Mouse (Mus musculus): ENCODE results near the gene Alox5ap.

Gene Alox5ap

GRCm38 (mm10) chr5:149264405-149264804 is at the start of gene Alox5ap:
TSS of gene Alox5ap (plus strand) at chr5:149264767.
- no peak for DNase-seq

- no peak for DNase-seq
These were observed 49.0 kb upstream of the Alox5ap start for GRCm38 (mm10) chr5:149215540-149215939.

DNA sequence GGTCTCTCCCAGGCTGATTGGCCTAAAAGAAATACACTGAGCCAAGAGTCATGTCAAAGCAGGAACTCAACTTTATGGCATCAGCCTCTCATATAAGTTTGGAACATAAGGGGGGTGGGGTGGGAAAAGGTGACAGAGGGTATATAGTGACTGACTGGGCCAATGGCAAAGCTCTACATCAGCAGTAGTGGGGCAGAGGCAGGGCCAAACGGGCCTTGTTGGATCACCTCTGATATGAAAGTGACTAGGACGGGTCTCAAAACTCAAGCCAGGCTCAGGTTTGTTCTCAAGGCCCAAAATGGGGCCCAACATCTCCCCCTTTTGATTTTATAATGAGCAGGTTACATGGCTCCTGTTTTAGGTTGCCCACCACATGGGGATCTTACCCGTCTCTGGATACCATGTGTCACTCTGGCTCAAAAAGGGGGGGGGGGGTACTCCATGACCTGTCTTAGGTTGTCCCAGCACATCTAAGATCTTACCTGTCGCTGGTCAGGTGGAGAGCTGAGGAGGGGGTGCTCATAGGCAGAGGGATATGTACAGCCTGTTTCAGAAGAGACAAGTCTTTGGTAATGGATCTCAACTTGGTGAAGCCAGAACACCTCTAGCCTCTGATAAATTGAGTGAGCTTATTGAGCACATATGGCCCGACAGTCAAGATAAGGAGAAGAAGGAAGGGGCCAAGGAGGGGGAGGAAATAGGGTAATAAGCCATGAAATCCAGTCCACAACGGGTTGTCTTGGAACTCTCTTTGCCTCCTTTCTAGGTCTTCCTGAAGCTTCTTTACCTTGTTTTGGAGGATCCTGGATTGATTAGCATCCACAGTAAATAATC is 46.8 kb upstream of the Alox5ap start:
- DNase-seq: no peak

DNA sequence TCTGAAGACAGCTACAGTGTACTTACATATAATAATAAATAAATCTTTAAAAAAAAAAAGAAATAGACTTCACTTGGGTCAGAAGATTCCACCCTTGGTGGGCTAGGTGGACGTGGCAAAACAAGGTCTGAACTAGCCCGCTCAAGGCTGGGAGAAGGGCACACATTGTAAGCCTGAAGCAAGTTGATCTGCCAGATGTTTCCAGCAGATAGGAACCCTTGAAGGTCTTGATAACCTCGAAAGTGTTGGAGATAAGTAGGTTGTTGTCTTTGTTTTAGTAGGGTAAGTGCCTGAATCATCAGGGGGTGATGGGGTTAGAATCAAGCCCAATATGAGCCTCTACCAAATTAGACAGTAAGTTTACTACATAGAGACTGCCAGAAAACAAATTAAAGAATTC is 45.1 kb upstream of the Alox5ap start:
- no peak for DNase-seq

DNA sequence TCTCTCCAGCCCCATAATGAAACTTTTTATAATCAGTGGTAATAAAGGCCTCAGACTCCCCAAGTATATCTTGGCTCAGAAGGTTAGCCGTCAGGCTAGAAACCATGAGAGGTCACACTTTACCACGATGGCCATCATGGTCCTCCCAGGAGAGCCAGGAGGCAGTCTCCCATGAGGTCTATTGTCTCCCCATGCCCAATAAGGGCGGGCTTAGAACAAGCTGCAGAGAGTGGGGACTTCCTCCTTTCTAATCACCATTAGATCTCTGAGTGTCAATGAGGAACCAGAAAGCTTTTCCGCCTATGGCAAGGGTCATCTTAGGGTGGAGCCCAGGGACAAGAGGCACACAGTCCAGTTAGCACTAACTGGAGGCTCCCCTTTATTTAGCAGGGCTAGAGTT is 43.2 kb upstream of the Alox5ap start:
- DNase-seq: no peak

DNA sequence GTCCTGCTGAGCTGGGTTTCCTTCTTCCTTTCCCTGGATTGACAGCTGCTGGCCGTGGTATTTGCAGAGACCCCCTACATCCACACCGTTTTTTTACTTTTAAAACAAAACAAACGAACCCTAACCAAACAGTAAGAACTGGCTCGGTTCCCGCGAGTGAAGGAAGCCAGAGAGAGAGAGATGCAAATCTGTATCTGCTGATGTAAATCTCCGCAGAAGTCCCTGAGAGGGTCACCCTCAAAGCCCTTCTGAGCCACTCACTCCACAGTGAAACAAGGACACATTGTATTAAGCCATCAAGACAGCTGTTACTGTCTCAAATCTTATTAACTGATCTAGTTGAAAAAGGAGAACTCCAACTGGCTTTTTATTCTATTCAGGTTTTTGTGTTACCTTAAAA is 39.9 kb upstream of the Alox5ap start:
- DNase-seq: no peak

- DNase-seq: peak; percentile 96 to 98
These were observed 35.6 kb upstream of the Alox5ap start for GRCm38 (mm10) chr5:149228700-149229618.

- DNase-seq: no peak
These were observed 34.8 kb upstream of the Alox5ap start for GRCm38 (mm10) chr5:149229619-149230339.

DNA sequence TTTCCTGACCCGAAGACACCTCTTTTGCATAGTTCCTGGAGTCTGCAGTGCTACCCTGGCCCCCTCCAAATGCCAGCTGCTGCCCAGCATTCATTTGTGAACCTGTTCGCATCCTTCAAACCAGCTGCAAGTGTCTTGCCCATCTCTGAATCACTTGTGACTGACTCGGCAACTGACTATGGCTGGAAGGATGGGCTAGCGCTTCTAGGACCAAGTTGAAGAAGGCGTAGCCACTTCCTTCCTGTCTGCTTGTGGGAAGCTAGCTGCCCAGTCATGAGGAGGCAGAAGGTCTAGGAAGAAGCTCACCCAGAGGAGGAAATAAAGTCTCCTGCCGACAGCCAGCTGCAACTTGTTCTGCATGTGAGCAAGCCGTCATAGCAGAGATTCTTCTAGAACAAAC is 29.6 kb upstream of the Alox5ap start:
- DNase-seq: peak; percentile 27 to 35

- no peak for DNase-seq
These were observed 27.2 kb upstream of the Alox5ap start for GRCm38 (mm10) chr5:149237221-149237950.

- DNase-seq: no peak
These were observed 22.1 kb upstream of the Alox5ap start for GRCm38 (mm10) chr5:149242467-149242866.

DNA sequence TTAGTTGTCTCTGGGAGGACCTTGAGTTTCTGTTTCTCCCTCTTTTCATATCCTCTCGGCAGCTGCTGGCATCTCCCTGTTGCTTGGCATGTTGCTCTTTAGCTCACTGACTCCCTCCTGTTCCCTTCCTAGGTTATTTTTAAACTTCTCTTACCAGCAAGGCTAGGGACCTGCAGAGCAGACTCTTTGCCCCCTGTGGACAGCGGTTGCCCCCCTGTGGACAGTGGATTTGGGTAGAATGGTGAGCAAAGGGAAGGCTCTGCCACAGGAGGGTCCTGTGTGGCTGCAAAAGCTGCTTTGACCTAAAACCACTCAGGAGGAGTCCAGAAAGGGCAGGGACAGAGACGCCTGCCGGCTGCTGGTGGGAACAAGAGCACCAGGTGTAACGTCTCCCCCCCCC is 21.5 kb upstream of the Alox5ap start:
- no peak for DNase-seq

GRCm38 (mm10) chr5:149245391-149245964 is 19.1 kb upstream of the Alox5ap start:
- DNase-seq: no peak

DNA sequence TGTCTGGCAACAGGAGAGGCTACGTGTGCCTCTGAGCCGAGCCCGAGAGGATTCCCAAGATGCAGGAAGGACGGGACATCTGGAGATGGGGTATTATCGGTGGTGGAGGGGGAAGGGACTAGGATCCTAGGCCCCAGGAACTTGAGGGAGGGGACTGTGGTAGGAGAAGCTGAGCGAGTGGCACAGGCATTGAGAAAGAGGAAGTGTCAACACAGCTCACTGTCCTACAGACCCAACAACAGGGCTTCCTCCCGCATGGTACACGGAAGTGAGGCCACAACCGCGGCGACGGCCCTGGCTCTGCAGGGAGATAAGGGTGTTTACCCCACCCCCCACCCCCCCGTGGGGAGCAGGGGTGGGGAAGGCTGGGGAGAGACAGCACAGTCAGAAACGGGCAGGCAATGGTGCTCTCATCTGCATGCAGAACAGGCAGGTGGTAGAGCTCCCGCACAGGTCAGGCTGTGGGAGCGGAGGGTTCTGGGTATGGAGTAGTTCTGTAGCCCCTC is 18.5 kb upstream of the Alox5ap start:
- DNase-seq: peak; percentile 71 to 82

DNA sequence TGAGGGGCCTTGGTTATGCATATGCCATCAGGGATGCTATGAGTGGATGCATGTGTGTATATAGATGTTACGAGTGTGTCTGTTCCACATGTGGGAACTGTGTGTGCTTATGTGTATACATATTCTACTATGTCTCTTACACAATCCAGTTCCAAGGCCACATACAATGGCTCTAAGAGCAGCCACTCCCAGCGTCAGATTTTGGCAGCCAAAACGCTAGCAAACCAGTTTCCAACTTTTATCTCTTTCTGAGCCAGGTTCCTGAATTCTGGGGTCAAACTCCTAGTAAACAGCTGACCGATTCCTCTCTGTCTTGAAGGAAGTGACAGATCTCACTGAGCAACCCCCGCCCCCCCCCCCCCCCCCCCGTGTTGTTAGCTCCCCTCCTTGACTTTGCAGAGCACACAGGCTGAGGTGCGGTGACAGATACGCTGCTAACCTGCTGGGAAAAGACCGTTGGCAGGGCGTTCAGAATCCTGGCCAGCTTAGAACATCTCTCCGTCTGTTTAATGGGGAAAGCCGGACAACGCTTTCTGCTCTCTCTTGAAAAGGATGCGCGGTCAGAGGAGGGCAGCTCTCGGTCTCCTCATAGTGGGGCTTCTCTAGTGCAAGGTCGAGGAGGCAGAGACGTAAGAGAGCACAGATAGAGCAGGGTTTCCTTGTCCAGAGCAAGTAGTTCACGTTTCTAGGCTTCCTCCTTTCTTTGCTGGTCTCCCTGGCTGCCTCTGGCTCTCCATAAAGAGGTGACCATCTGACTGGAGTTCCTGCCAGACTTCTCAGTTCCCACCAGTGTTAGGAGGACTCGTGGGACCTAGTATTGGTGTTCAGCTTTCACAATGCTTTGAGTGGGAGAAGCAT is 17.3 kb upstream of the Alox5ap start:
- no peak for DNase-seq

DNA sequence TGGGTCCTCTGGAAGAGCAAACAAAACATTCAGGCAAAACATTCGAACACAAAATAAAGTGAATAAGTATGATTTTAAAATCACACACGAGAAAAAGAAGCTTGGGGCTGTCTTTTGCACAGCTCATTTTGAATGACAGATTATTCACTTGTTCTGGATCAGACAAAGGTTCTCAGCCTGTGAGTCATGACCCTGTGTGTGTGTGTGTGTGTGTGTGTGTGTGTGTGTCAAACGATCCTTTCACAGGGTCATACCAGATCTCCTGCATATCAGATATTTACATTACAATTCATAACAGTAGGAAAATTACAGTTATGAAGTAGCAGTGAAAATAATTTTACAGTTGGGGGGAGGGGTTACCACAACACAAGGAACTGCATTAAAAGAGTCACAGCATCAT is 12.3 kb upstream of the Alox5ap start:
- DNase-seq: no peak

DNA sequence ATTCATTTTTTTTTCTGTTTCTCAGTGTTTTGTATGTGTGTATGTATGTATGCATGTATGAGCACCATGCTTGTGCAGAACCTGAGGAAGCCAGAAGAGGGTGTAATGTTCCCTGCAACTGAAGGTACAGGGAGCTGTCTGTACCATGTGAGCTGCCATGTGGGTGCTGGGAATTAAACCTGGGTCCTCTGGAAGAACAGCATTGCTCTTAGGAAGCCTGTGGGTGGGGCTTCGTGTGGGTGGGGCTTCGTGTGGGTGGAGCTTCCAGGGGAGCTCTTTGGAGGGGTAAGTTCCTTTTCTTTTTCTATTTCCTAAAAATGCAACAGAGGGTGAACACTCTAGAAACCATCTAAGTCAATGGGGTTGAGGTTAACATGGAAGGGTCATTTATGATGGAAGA is 11.1 kb upstream of the Alox5ap start:
- no peak for DNase-seq

- DNase-seq: no peak
These were observed 9.0 kb upstream of the Alox5ap start for GRCm38 (mm10) chr5:149255522-149255921.

- no peak for DNase-seq
These were observed 6.9 kb upstream of the Alox5ap start for GRCm38 (mm10) chr5:149257518-149258281.

DNA sequence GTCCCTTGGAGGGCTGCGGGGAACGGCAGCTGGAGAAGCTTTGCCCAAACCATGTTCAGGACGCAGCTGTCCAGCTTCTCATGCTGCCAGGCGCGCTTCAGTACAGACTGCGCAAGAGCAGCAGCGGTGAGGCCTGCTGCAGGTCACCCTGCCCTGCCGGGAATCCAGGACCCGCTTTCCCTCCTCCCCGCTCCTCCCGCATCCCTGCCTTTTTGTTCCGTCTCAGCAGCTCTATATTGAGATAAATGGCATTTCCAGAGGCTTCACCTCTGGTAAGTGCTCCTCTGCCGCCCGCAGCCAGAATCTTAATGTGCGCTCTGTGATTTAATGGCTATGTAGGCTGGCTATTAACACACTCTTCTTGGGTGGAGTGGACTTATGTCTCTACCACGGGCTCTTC is 5.5 kb upstream of the Alox5ap start:
- no peak for DNase-seq
